Mouse (Mus musculus): ENCODE measurements around the gene Myo18b. TPM values are rescaled to one million over a fixed set of nuclear protein-coding genes. Genes with fewer than 3 reads are reported as not detected.

Myo18b gene
- polyA plus RNA-seq (2014; fragmentation: Nextera tagmentation; extraction: Ambion mirVana): 22.2 and 26.3 TPM in 2 replicates

- H3K4me3 ChIP-seq (ENCODE audit: low read depth, low read length): peak within 1 kb of the TSS; percentile 52
- WGBS (ENCODE audit: insufficient replicate concordance): 40% methylated on average over 17 of the region's 17 CpGs
- H3K4me2 ChIP-seq: peak within 1 kb of the TSS; percentile 73
- H3K27me3 ChIP-seq (ENCODE audit: control insufficient read depth, insufficient read depth, low read length): no peaks in the 10 kb centered on the region
- no peaks in the 10 kb centered on the region for H3K9me3 ChIP-seq (replicated peaks; ENCODE audit: control insufficient read depth, low read length)
- peak within 1 kb of the TSS; percentile 98 for H3K27ac ChIP-seq (ENCODE audit: low read depth, low read length)
- ATAC-seq (replicated peaks; ENCODE audit: insufficient number of reproducible peaks, low FRiP score, low TSS enrichment): peak; percentile 82
- H3K9ac ChIP-seq (ENCODE audit: low read depth, low read length): peak within 1 kb of the TSS; percentile 81
- H3K36me3 ChIP-seq (ENCODE audit: control insufficient read depth, insufficient read depth, low read length): no peaks in the 10 kb centered on the region
- H3K4me1 ChIP-seq (ENCODE audit: control insufficient read depth, insufficient read depth, low read length): peaks cover 4% of the 10 kb centered on the region
Measured at GRCm38 (mm10) chr5:112895674-112896654, at the start of gene Myo18b. Gene Myo18b (minus strand): TSS chr5:112896362.

- Histone ChIP-seq H3K4me3 (ENCODE audit: low read depth, low read length) (no peak overlapping the region), H3K36me3 (ENCODE audit: control insufficient read depth, insufficient read depth, low read length) (no peaks in the 10 kb centered on the region; the same call in 1 of the 2 replicates), H3K9me3 (replicated peaks; ENCODE audit: control insufficient read depth, low read length) (no peaks in the 10 kb centered on the region), H3K27ac (ENCODE audit: low read depth, low read length) (no peak overlapping the region), H3K27me3 (ENCODE audit: control insufficient read depth, insufficient read depth, low read length) (no peaks in the 10 kb centered on the region), H3K4me2 (no peak overlapping the region), H3K4me1 (ENCODE audit: control insufficient read depth, insufficient read depth, low read length) (no peaks in the 10 kb centered on the region), H3K9ac (ENCODE audit: low read depth, low read length) (no peak overlapping the region)
- no peak for ATAC-seq (replicated peaks; ENCODE audit: insufficient number of reproducible peaks, low FRiP score, low TSS enrichment)
- WGBS (ENCODE audit: insufficient replicate concordance): 79% methylated on average over 7 of the region's 7 CpGs
Measured at GRCm38 (mm10) chr5:112945925-112946324, 49.8 kb upstream of the Myo18b start.

GRCm38 (mm10) chr5:112942244-112942643, 46.1 kb upstream of the Myo18b start:
- WGBS (ENCODE audit: insufficient replicate concordance): 81% methylated on average over 7 of the region's 7 CpGs
- no peak overlapping the region for H3K27ac ChIP-seq (ENCODE audit: low read depth, low read length)
- H3K36me3 ChIP-seq (ENCODE audit: control insufficient read depth, insufficient read depth, low read length): no peaks in the 10 kb centered on the region; the same call in 1 of the 2 replicates
- H3K9me3 ChIP-seq (replicated peaks; ENCODE audit: control insufficient read depth, low read length): no peaks in the 10 kb centered on the region
- H3K9ac ChIP-seq (ENCODE audit: low read depth, low read length): no peak overlapping the region
- H3K27me3 ChIP-seq (ENCODE audit: control insufficient read depth, insufficient read depth, low read length): no peaks in the 10 kb centered on the region
- ATAC-seq (replicated peaks; ENCODE audit: insufficient number of reproducible peaks, low FRiP score, low TSS enrichment): no peak
- peaks cover 3% of the 10 kb centered on the region; the same call in 1 of the 2 replicates for H3K4me1 ChIP-seq (ENCODE audit: control insufficient read depth, insufficient read depth, low read length)
- no peak overlapping the region for H3K4me2 ChIP-seq
- H3K4me3 ChIP-seq (ENCODE audit: low read depth, low read length): no peak overlapping the region

GRCm38 (mm10) chr5:112941001-112941400, 44.8 kb upstream of the Myo18b start:
- Histone ChIP-seq H3K4me1 (ENCODE audit: control insufficient read depth, insufficient read depth, low read length) (peaks cover 16% of the 10 kb centered on the region; the same call in 1 of the 2 replicates), H3K27ac (ENCODE audit: low read depth, low read length) (no peak overlapping the region), H3K9me3 (replicated peaks; ENCODE audit: control insufficient read depth, low read length) (no peaks in the 10 kb centered on the region), H3K9ac (ENCODE audit: low read depth, low read length) (no peak overlapping the region), H3K36me3 (ENCODE audit: control insufficient read depth, insufficient read depth, low read length) (no peaks in the 10 kb centered on the region; the same call in 1 of the 2 replicates), H3K27me3 (ENCODE audit: control insufficient read depth, insufficient read depth, low read length) (no peaks in the 10 kb centered on the region), H3K4me2 (no peak overlapping the region), H3K4me3 (ENCODE audit: low read depth, low read length) (no peak overlapping the region)
- WGBS (ENCODE audit: insufficient replicate concordance): 89% methylated on average over 12 of the region's 12 CpGs
- no peak for ATAC-seq (replicated peaks; ENCODE audit: insufficient number of reproducible peaks, low FRiP score, low TSS enrichment)

GRCm38 (mm10) chr5:112936632-112937031, 40.5 kb upstream of the Myo18b start:
- Histone ChIP-seq H3K9me3 (replicated peaks; ENCODE audit: control insufficient read depth, low read length) (no peaks in the 10 kb centered on the region), H3K4me1 (ENCODE audit: control insufficient read depth, insufficient read depth, low read length) (peaks cover 35% of the 10 kb centered on the region), H3K27ac (ENCODE audit: low read depth, low read length) (no peak overlapping the region), H3K4me2 (no peak overlapping the region), H3K27me3 (ENCODE audit: control insufficient read depth, insufficient read depth, low read length) (no peaks in the 10 kb centered on the region), H3K36me3 (ENCODE audit: control insufficient read depth, insufficient read depth, low read length) (no peaks in the 10 kb centered on the region), H3K4me3 (ENCODE audit: low read depth, low read length) (no peak overlapping the region), H3K9ac (ENCODE audit: low read depth, low read length) (no peak overlapping the region)
- no peak for ATAC-seq (replicated peaks; ENCODE audit: insufficient number of reproducible peaks, low FRiP score, low TSS enrichment)
- 67% methylated on average over 10 of the region's 10 CpGs for WGBS (ENCODE audit: insufficient replicate concordance)

- H3K27me3 ChIP-seq (ENCODE audit: control insufficient read depth, insufficient read depth, low read length): no peaks in the 10 kb centered on the region
- H3K9ac ChIP-seq (ENCODE audit: low read depth, low read length): no peak overlapping the region
- H3K4me3 ChIP-seq (ENCODE audit: low read depth, low read length): no peak overlapping the region
- H3K4me2 ChIP-seq: no peak overlapping the region
- H3K27ac ChIP-seq (ENCODE audit: low read depth, low read length): no peak overlapping the region
- H3K36me3 ChIP-seq (ENCODE audit: control insufficient read depth, insufficient read depth, low read length): no peaks in the 10 kb centered on the region
- 83% methylated on average over 8 of the region's 8 CpGs for WGBS (ENCODE audit: insufficient replicate concordance)
- ATAC-seq (replicated peaks; ENCODE audit: insufficient number of reproducible peaks, low FRiP score, low TSS enrichment): no peak
- H3K9me3 ChIP-seq (replicated peaks; ENCODE audit: control insufficient read depth, low read length): no peaks in the 10 kb centered on the region
- peaks cover 35% of the 10 kb centered on the region for H3K4me1 ChIP-seq (ENCODE audit: control insufficient read depth, insufficient read depth, low read length)
Measured at GRCm38 (mm10) chr5:112935436-112935835, 39.3 kb upstream of the Myo18b start.

- H3K4me3 ChIP-seq (ENCODE audit: low read depth, low read length): no peak overlapping the region
- peak; percentile 67 for ATAC-seq (replicated peaks; ENCODE audit: insufficient number of reproducible peaks, low FRiP score, low TSS enrichment)
- no peak overlapping the region for H3K9ac ChIP-seq (ENCODE audit: low read depth, low read length)
- WGBS (ENCODE audit: insufficient replicate concordance): 42% methylated on average over 11 of the region's 11 CpGs
- H3K27ac ChIP-seq (ENCODE audit: low read depth, low read length): peak overlapping the region; percentile 54
- peaks cover 35% of the 10 kb centered on the region for H3K4me1 ChIP-seq (ENCODE audit: control insufficient read depth, insufficient read depth, low read length)
- H3K4me2 ChIP-seq: no peak overlapping the region
- no peaks in the 10 kb centered on the region for H3K36me3 ChIP-seq (ENCODE audit: control insufficient read depth, insufficient read depth, low read length)
- H3K27me3 ChIP-seq (ENCODE audit: control insufficient read depth, insufficient read depth, low read length): no peaks in the 10 kb centered on the region
- no peaks in the 10 kb centered on the region for H3K9me3 ChIP-seq (replicated peaks; ENCODE audit: control insufficient read depth, low read length)
Measured at GRCm38 (mm10) chr5:112932878-112933567, 36.9 kb upstream of the Myo18b start.

GRCm38 (mm10) chr5:112931901-112932300, 35.7 kb upstream of the Myo18b start:
- no peak overlapping the region for H3K4me3 ChIP-seq (ENCODE audit: low read depth, low read length)
- no peaks in the 10 kb centered on the region for H3K9me3 ChIP-seq (replicated peaks; ENCODE audit: control insufficient read depth, low read length)
- H3K4me1 ChIP-seq (ENCODE audit: control insufficient read depth, insufficient read depth, low read length): peaks cover 32% of the 10 kb centered on the region
- no peaks in the 10 kb centered on the region for H3K27me3 ChIP-seq (ENCODE audit: control insufficient read depth, insufficient read depth, low read length)
- H3K9ac ChIP-seq (ENCODE audit: low read depth, low read length): no peak overlapping the region
- H3K36me3 ChIP-seq (ENCODE audit: control insufficient read depth, insufficient read depth, low read length): no peaks in the 10 kb centered on the region
- 81% methylated on average over 5 of the region's 5 CpGs for WGBS (ENCODE audit: insufficient replicate concordance)
- no peak overlapping the region for H3K4me2 ChIP-seq
- no peak for ATAC-seq (replicated peaks; ENCODE audit: insufficient number of reproducible peaks, low FRiP score, low TSS enrichment)
- no peak overlapping the region for H3K27ac ChIP-seq (ENCODE audit: low read depth, low read length)
